Mouse (Mus musculus): Measurements from ENCODE around the gene Ckb. TPM values are rescaled to one million over a fixed set of nuclear protein-coding genes. Genes with fewer than 3 reads are reported as not detected.
"Not testable (repeated sequence)": the region's sequence is repeated elsewhere in the genome, so short reads cannot be mapped to it uniquely, and the experiment has no call there.

Ckb gene
- polyA plus RNA-seq, 1 experiment from 2014 or later, result 2,635 TPM

GRCm38 (mm10) chr12:111665041-111665880 is 6.9 kb downstream of the Ckb start:
- Histone ChIP-seq H3K9ac (replicated peaks) (no peak overlapping the region), H3K4me1 (peaks cover 35% of the 10 kb centered on the region), H3K27me3 (no peaks in the 10 kb centered on the region), H3K36me3 (peaks cover 42% of the 10 kb centered on the region), H3K4me2 (replicated peaks) (no peak overlapping the region), H3K9me3 (no peaks in the 10 kb centered on the region), H3K27ac (replicated peaks) (peak overlapping the region; percentile 21), H3K4me3 (no peak overlapping the region)
- 86% methylated on average over 13 of the region's 13 CpGs for WGBS
- no peak for ATAC-seq (ENCODE audit: low FRiP score, low read depth)

GRCm38 (mm10) chr12:111664144-111664634 is 7.9 kb downstream of the Ckb start:
- Histone ChIP-seq H3K4me2 (replicated peaks) (no peak overlapping the region), H3K36me3 (peaks cover 34% of the 10 kb centered on the region), H3K4me1 (peaks cover 24% of the 10 kb centered on the region), H3K27me3 (no peaks in the 10 kb centered on the region), H3K9me3 (no peaks in the 10 kb centered on the region), H3K9ac (replicated peaks) (no peak overlapping the region), H3K27ac (replicated peaks) (peak overlapping the region; percentile 31; the same call in 1 of the 2 replicates), H3K4me3 (no peak overlapping the region)
- ATAC-seq (ENCODE audit: low FRiP score, low read depth), result no peak
- WGBS, result 33% methylated on average over 6 of the region's 6 CpGs

- no peak for ATAC-seq (ENCODE audit: low FRiP score, low read depth)
Measured at GRCm38 (mm10) chr12:111663228-111664143, 8.7 kb downstream of the Ckb start.

GRCm38 (mm10) chr12:111661554-111661953 is 10.6 kb downstream of the Ckb start:
- 96% methylated on average over 11 of the region's 11 CpGs for WGBS
- not testable (repeated sequence) for H3K9ac ChIP-seq (replicated peaks); H3K27ac ChIP-seq (replicated peaks); H3K4me2 ChIP-seq (replicated peaks); H3K9me3 ChIP-seq; H3K4me3 ChIP-seq; ATAC-seq (ENCODE audit: low FRiP score, low read depth); H3K27me3 ChIP-seq
- Histone ChIP-seq H3K4me1 (peaks cover 10% of the 10 kb centered on the region; the same call in 1 of the 2 replicates), H3K36me3 (peaks cover 39% of the 10 kb centered on the region)

More at GRCm38 (mm10) chr12:111663228-111664143, 8.7 kb downstream of the Ckb start:
- WGBS, result 69% methylated on average over 17 of the region's 17 CpGs
- Histone ChIP-seq H3K4me1 (peaks cover 17% of the 10 kb centered on the region), H3K27ac (replicated peaks) (peak overlapping the region; percentile 31; the same call in 1 of the 2 replicates), H3K4me2 (replicated peaks) (no peak overlapping the region), H3K36me3 (peaks cover 30% of the 10 kb centered on the region), H3K27me3 (no peaks in the 10 kb centered on the region), H3K9me3 (no peaks in the 10 kb centered on the region), H3K9ac (replicated peaks) (no peak overlapping the region), H3K4me3 (no peak overlapping the region)

- Histone ChIP-seq H3K9me3 (no peaks in the 10 kb centered on the region), H3K4me1 (peaks cover 10% of the 10 kb centered on the region; the same call in 1 of the 2 replicates), H3K27me3 (no peaks in the 10 kb centered on the region), H3K9ac (replicated peaks) (no peak overlapping the region), H3K27ac (replicated peaks) (no peak overlapping the region), H3K4me3 (no peak overlapping the region), H3K36me3 (peaks cover 46% of the 10 kb centered on the region), H3K4me2 (replicated peaks) (no peak overlapping the region)
- no peak for ATAC-seq (ENCODE audit: low FRiP score, low read depth)
- WGBS, result 85% methylated on average over 1 of the region's 1 CpGs
Measured at GRCm38 (mm10) chr12:111660628-111661027, 11.5 kb downstream of the Ckb start.

- peaks cover 53% of the 10 kb centered on the region for H3K36me3 ChIP-seq
- ATAC-seq (ENCODE audit: low FRiP score, low read depth), result no peak
- no peaks in the 10 kb centered on the region for H3K9me3 ChIP-seq
- H3K27me3 ChIP-seq, result no peaks in the 10 kb centered on the region
- no peak overlapping the region for H3K9ac ChIP-seq (replicated peaks)
- H3K4me1 ChIP-seq, result peaks cover 9% of the 10 kb centered on the region; the same call in 1 of the 2 replicates
- H3K4me2 ChIP-seq (replicated peaks), result no peak overlapping the region
- WGBS, result 96% methylated on average over 4 of the region's 4 CpGs
- H3K27ac ChIP-seq (replicated peaks), result no peak overlapping the region
- H3K4me3 ChIP-seq, result no peak overlapping the region
Measured at GRCm38 (mm10) chr12:111659331-111659730, 12.8 kb downstream of the Ckb start.

GRCm38 (mm10) chr12:111655695-111656094 is 16.4 kb downstream of the Ckb start:
- H3K27me3 ChIP-seq, result no peaks in the 10 kb centered on the region
- no peak overlapping the region for H3K9ac ChIP-seq (replicated peaks)
- no peak overlapping the region for H3K4me2 ChIP-seq (replicated peaks)
- no peak overlapping the region for H3K4me3 ChIP-seq
- H3K27ac ChIP-seq (replicated peaks), result no peak overlapping the region
- H3K9me3 ChIP-seq, result no peaks in the 10 kb centered on the region
- peaks cover 58% of the 10 kb centered on the region for H3K36me3 ChIP-seq
- H3K4me1 ChIP-seq, result peaks cover 4% of the 10 kb centered on the region
- ATAC-seq (ENCODE audit: low FRiP score, low read depth), result no peak
- WGBS, result 94% methylated on average over 11 of the region's 11 CpGs

GRCm38 (mm10) chr12:111653434-111653833 is 18.7 kb downstream of the Ckb start:
- no peak overlapping the region for H3K4me2 ChIP-seq (replicated peaks)
- no peaks in the 10 kb centered on the region for H3K9me3 ChIP-seq
- H3K4me3 ChIP-seq, result no peak overlapping the region
- peaks cover 4% of the 10 kb centered on the region for H3K4me1 ChIP-seq
- peak; percentile 58 for ATAC-seq (ENCODE audit: low FRiP score, low read depth)
- WGBS, result 38% methylated on average over 3 of the region's 3 CpGs
- peaks cover 68% of the 10 kb centered on the region for H3K36me3 ChIP-seq
- H3K27ac ChIP-seq (replicated peaks), result no peak overlapping the region
- no peaks in the 10 kb centered on the region for H3K27me3 ChIP-seq
- no peak overlapping the region for H3K9ac ChIP-seq (replicated peaks)

GRCm38 (mm10) chr12:111652953-111653352 is 19.2 kb downstream of the Ckb start:
- no peaks in the 10 kb centered on the region for H3K9me3 ChIP-seq
- no peak overlapping the region for H3K27ac ChIP-seq (replicated peaks)

GRCm38 (mm10) chr12:111648061-111648645 is 24.0 kb downstream of the Ckb start:
- WGBS, result 63% methylated on average over 6 of the region's 6 CpGs
- H3K27ac ChIP-seq (replicated peaks), result peak overlapping the region; percentile 35; the same call in 1 of the 2 replicates
- no peak overlapping the region for H3K4me3 ChIP-seq
- peak; percentile 41; the same call in 1 of the 2 replicates for ATAC-seq (ENCODE audit: low FRiP score, low read depth)
- peaks cover 86% of the 10 kb centered on the region for H3K36me3 ChIP-seq
- no peaks in the 10 kb centered on the region for H3K4me1 ChIP-seq
- H3K4me2 ChIP-seq (replicated peaks), result no peak overlapping the region
- no peak overlapping the region for H3K9ac ChIP-seq (replicated peaks)
- H3K9me3 ChIP-seq, result no peaks in the 10 kb centered on the region
- no peaks in the 10 kb centered on the region for H3K27me3 ChIP-seq

More at GRCm38 (mm10) chr12:111652953-111653352, 19.2 kb downstream of the Ckb start:
- no peak overlapping the region for H3K4me3 ChIP-seq
- no peaks in the 10 kb centered on the region for H3K27me3 ChIP-seq
- WGBS, result 86% methylated on average over 3 of the region's 3 CpGs
- ATAC-seq (ENCODE audit: low FRiP score, low read depth), result no peak
- H3K36me3 ChIP-seq, result peaks cover 70% of the 10 kb centered on the region
- peaks cover 4% of the 10 kb centered on the region for H3K4me1 ChIP-seq
- H3K4me2 ChIP-seq (replicated peaks), result no peak overlapping the region
- H3K9ac ChIP-seq (replicated peaks), result no peak overlapping the region
